ENCODE assay signal across 20 mouse cellular contexts in the genomic region with DNA sequence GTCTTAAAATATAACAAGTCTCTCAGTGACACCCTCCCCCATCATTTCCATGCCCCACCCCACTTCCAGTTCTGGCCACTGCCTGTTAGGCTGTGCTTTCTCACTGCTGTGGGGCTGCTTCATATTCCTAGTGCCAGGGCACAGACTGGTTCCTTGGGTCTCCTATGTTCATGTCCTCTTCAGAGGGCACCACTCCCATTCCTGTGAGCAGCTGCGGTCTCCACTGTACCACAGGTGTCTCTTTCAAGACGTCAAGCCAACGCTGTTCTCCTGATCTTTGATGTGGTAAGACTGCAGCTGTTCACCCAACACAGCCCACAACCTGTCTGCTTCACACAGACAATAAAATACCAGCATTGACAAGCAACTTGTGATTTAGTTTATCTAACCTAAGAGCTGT.
DNase-seq lines count a peak whose midpoint lies in the region; ATAC-seq and TF ChIP-seq lines count a peak whose summit lies in the region.
"Had no signal": no experiment of that assay in that cellular context is flagged by ENCODE, and none has a peak within 500 bp of the region (broad histone marks: within the 10 kb centered on the region; RNA-seq: fewer than 3 reads in every experiment).

No protein-coding gene starts in this region.

- H3K27me3 ChIP-seq in heart, embryonic 10.5 days (ENCODE audit: insufficient read depth, poor library complexity, severe bottlenecking), result no peaks in the 10 kb centered on the region
- H3K27me3 ChIP-seq in limb, embryonic 14.5 days (ENCODE audit: control insufficient read depth, insufficient read depth, low read length), result no peaks in the 10 kb centered on the region
- H3K27me3 ChIP-seq: hindbrain, embryonic 15.5 days; limb, embryonic 13.5 days had no signal

- WGBS in heart, embryonic 10.5 days, result 82% methylated on average over 3 of the region's 3 CpGs
- WGBS in limb, embryonic 14.5 days, result 55% methylated on average over 3 of the region's 3 CpGs

- H3K9ac ChIP-seq in limb, embryonic 14.5 days (ENCODE audit: low read depth, low read length, severe bottlenecking), result no peak overlapping the region
- H3K9ac ChIP-seq: hindbrain, embryonic 15.5 days; limb, embryonic 13.5 days; liver, postnatal 0 days had no signal

- peaks cover 42% of the 10 kb centered on the region for H3K4me1 ChIP-seq in heart, embryonic 10.5 days
- H3K4me1 ChIP-seq in limb, embryonic 14.5 days (ENCODE audit: control insufficient read depth, insufficient read depth, low read length), result peaks cover 13% of the 10 kb centered on the region
- H3K4me1 ChIP-seq: hindbrain, embryonic 15.5 days had no signal

- no peak for TF ChIP-seq POLR2A in limb, embryonic 14.5 days (IDR thresholded peaks at IDR 0.05; ENCODE audit: borderline replicate concordance, extremely low read depth, insufficient read depth, insufficient read length)

- no peak overlapping the region for H3K4me3 ChIP-seq in heart, embryonic 10.5 days
- no peak overlapping the region for H3K4me3 ChIP-seq in limb, embryonic 14.5 days (replicated peaks; ENCODE audit: low read length)
- H3K4me3 ChIP-seq: hindbrain, embryonic 15.5 days; limb, embryonic 13.5 days had no signal

- no peaks in the 10 kb centered on the region for H3K36me3 ChIP-seq in heart, embryonic 10.5 days
- no peaks in the 10 kb centered on the region for H3K36me3 ChIP-seq in limb, embryonic 14.5 days (ENCODE audit: control insufficient read depth, insufficient read depth, low read length)
- H3K36me3 ChIP-seq: G1E; hindbrain, embryonic 15.5 days; limb, embryonic 13.5 days had no signal

- H3K9me3 ChIP-seq in heart, embryonic 10.5 days, result no peaks in the 10 kb centered on the region
- H3K9me3 ChIP-seq in limb, embryonic 14.5 days (ENCODE audit: control insufficient read depth, low read length), result no peaks in the 10 kb centered on the region
- H3K9me3 ChIP-seq: G1E; hindbrain, embryonic 15.5 days; limb, embryonic 13.5 days had no signal

- intact Hi-C loops in heart, postnatal 36 days (cut with DNase I), result no loop called here
- intact Hi-C loops in left cerebral cortex, postnatal 14 days (cut with DNase I), result no loop called here
- intact Hi-C loops in gastrocnemius, postnatal 14 days (cut with DNase I; ENCODE audit: low total_unique reads), result no loop called here

- DNase-seq in heart, embryonic 10.5 days (ENCODE audit: low spot score), result no peak
- no peak for DNase-seq in heart, postnatal 36 days
- DNase-seq in CD4-positive helper T cell, adult 2 months (ENCODE audit: low read depth, low spot score), result peak; percentile 82
- no peak for DNase-seq in limb, embryonic 14.5 days (ENCODE audit: low spot score)
- peak; percentile 69 to 81 for DNase-seq in thymus, postnatal 10 days (ENCODE audit: low spot score in 2 of 2)
- no peak for DNase-seq in right cerebral cortex, postnatal 4 days
- no peak for DNase-seq in left cerebral cortex, postnatal 14 days (ENCODE audit: low spot score in 2 of 2)
- DNase-seq in gastrocnemius, postnatal 14 days, result no peak
- DNase-seq: adrenal gland, postnatal 10 days; cerebellum, adult 2 months; embryo, embryonic 11 days; heart, postnatal 10 days; kidney, adult 9 months; liver, postnatal 0 days; spleen, adult 18-20 months had no signal

- peak; percentile 31; the same call in 1 of the 2 replicates for ATAC-seq in limb, embryonic 14.5 days (ENCODE audit: low FRiP score, low read depth)
- ATAC-seq: forebrain, embryonic 14.5 days; liver, postnatal 0 days had no signal

- H3K4me2 ChIP-seq in limb, embryonic 14.5 days (replicated peaks; ENCODE audit: low read depth, low read length, severe bottlenecking), result no peak overlapping the region
- H3K4me2 ChIP-seq: hindbrain, embryonic 15.5 days; limb, embryonic 13.5 days had no signal

- peak overlapping the region; percentile 64; the same call in 1 of the 2 replicates for H3K27ac ChIP-seq in heart, embryonic 10.5 days
- H3K27ac ChIP-seq in limb, embryonic 14.5 days (replicated peaks; ENCODE audit: low read depth, low read length), result no peak overlapping the region
- H3K27ac ChIP-seq: hindbrain, embryonic 15.5 days; limb, embryonic 13.5 days; stomach, postnatal 0 days had no signal

Comparison
In these comparisons a context has a peak if more than half of its experiments do, and no peak if none do; other contexts are left out.
1. DNase-seq: peak in CD4-positive helper T cell, adult 2 months (single experiment) and thymus, postnatal 10 days (2 of 2); none in heart, embryonic 10.5 days (single experiment), heart, postnatal 36 days (0 of 2), limb, embryonic 14.5 days (single experiment), right cerebral cortex, postnatal 4 days (single experiment), left cerebral cortex, postnatal 14 days (0 of 2) and gastrocnemius, postnatal 14 days (single experiment).